Mouse (Mus musculus) small intestine, adult 2 months (tissue): ENCODE measurements at regions not wholly inside any gene's neighbourhood (a gene's known extent, or its start where the extent isn't known, plus 50 kb on each side); places are given as distances from the start of the nearest gene placed in this dataset.
A peak's percentile ranks its signal among the peaks of the same experiment; 100 is the strongest.

Source experiments
- H3K27ac ChIP-seq: fragments of 200-500 bp; 2 replicates; pipeline ENCODE4 v1.5.1; 2012; ENCODE audit warnings: low read depth, low read length, control low read depth, inconsistent platforms; ENCODE audit not compliant: insufficient read depth
- H3K27me3 ChIP-seq: fragments of 200-500 bp; 2 replicates; pipeline ENCODE4 v1.6.1; 2012; ENCODE audit warnings: mild to moderate bottlenecking, moderate library complexity, low read length, inconsistent platforms; ENCODE audit not compliant: control insufficient read depth, insufficient read depth
- H3K36me3 ChIP-seq: fragments of 200-500 bp; 2 replicates; pipeline ENCODE4 v1.6.1; 2012; ENCODE audit warnings: mild to moderate bottlenecking, low read length, control low read depth, inconsistent platforms; ENCODE audit not compliant: control insufficient read depth, insufficient read depth
- H3K4me1 ChIP-seq: fragments of 200-500 bp; 2 replicates; pipeline ENCODE4 v1.6.1; 2012; ENCODE audit warnings: low read length, inconsistent platforms, mixed read lengths; ENCODE audit not compliant: control insufficient read depth, insufficient read depth, insufficient read length
- H3K4me3 ChIP-seq: fragments of 200-500 bp; 2 replicates; pipeline ENCODE4 v1.5.1; 2012; ENCODE audit warnings: low read depth, mild to moderate bottlenecking, control low read depth, inconsistent platforms, low read length, moderate library complexity
- CTCF ChIP-seq: fragments of 200-500 bp; IDR thresholded peaks from 2 replicates; pipeline ENCODE4 v1.5.1; 2012; ENCODE audit warnings: low read depth, mild to moderate bottlenecking, control low read depth, inconsistent platforms, low read length, moderate library complexity, mixed read lengths; ENCODE audit not compliant: insufficient replicate concordance, insufficient read length; ENCODE audit errors: extremely low read depth
- POLR2A ChIP-seq: fragments of 200-500 bp; IDR thresholded peaks from 2 replicates; pipeline ENCODE4 v1.6.1; 2012; ENCODE audit warnings: low read depth, mild to moderate bottlenecking, control low read depth, inconsistent platforms, low read length, moderate library complexity
- WGBS: fragments of 180-500 bp; shearing (Covaris S2); methylation state at CpG from one replicate; pipeline ENCODE4 v1.1.7; 2018; 5-methylcytosine and 5-hydroxymethylcytosine counted together

GRCm38 (mm10) chr16:66004689-66005088 lies 189.6 kb downstream of the Vgll3 start:
- no peaks in the 10 kb centered on the region for H3K36me3 ChIP-seq
- H3K4me3 ChIP-seq, result no peak overlapping the region
- H3K27me3 ChIP-seq, result no peaks in the 10 kb centered on the region
- TF ChIP-seq CTCF, result no peak
- TF ChIP-seq POLR2A, result no peak
- WGBS, result 69% methylated on average over 9 of the region's 9 CpGs
- no peaks in the 10 kb centered on the region for H3K4me1 ChIP-seq
- H3K27ac ChIP-seq, result no peak overlapping the region

- H3K27ac ChIP-seq, result no peak overlapping the region
- H3K4me1 ChIP-seq, result no peaks in the 10 kb centered on the region
- TF ChIP-seq CTCF (no peak), POLR2A (no peak)
- H3K4me3 ChIP-seq, result no peak overlapping the region
- H3K36me3 ChIP-seq, result no peaks in the 10 kb centered on the region
- no peaks in the 10 kb centered on the region for H3K27me3 ChIP-seq
- 35% methylated on average over 7 of the region's 7 CpGs for WGBS
These were observed 191.0 kb downstream of the Vgll3 start for GRCm38 (mm10) chr16:66005954-66006580.

- H3K36me3 ChIP-seq, result no peaks in the 10 kb centered on the region
- H3K4me3 ChIP-seq, result no peak overlapping the region
- H3K27me3 ChIP-seq, result no peaks in the 10 kb centered on the region
- no peaks in the 10 kb centered on the region for H3K4me1 ChIP-seq
- WGBS, result 7% methylated on average over 2 of the region's 2 CpGs
- TF ChIP-seq CTCF (no peak), POLR2A (no peak)
- H3K27ac ChIP-seq, result no peak overlapping the region
These were observed 198.6 kb downstream of the Vgll3 start for GRCm38 (mm10) chr16:66013608-66014007.

GRCm38 (mm10) chr16:66014861-66015602 lies 200.0 kb downstream of the Vgll3 start:
- TF ChIP-seq POLR2A, result no peak
- no peak for TF ChIP-seq CTCF
- WGBS, result 43% methylated on average over 5 of the region's 5 CpGs
- Histone ChIP-seq H3K36me3 (no peaks in the 10 kb centered on the region), H3K27me3 (no peaks in the 10 kb centered on the region), H3K27ac (peak overlapping the region; percentile 42), H3K4me1 (no peaks in the 10 kb centered on the region), H3K4me3 (no peak overlapping the region)

- Histone ChIP-seq H3K27me3 (no peaks in the 10 kb centered on the region), H3K4me3 (no peak overlapping the region), H3K27ac (no peak overlapping the region), H3K4me1 (no peaks in the 10 kb centered on the region), H3K36me3 (no peaks in the 10 kb centered on the region)
- 46% methylated on average over 2 of the region's 2 CpGs for WGBS
- TF ChIP-seq CTCF (no peak), POLR2A (no peak)
These were observed 202.0 kb downstream of the Vgll3 start for GRCm38 (mm10) chr16:66017040-66017439.

GRCm38 (mm10) chr16:66023397-66023796 lies 208.3 kb downstream of the Vgll3 start:
- no peak for TF ChIP-seq POLR2A
- no peak for TF ChIP-seq CTCF
- no peak overlapping the region for H3K4me3 ChIP-seq

More at GRCm38 (mm10) chr16:66023397-66023796, 208.3 kb downstream of the Vgll3 start:
- 24% methylated on average over 2 of the region's 2 CpGs for WGBS
- Histone ChIP-seq H3K4me1 (no peaks in the 10 kb centered on the region), H3K27me3 (no peaks in the 10 kb centered on the region), H3K36me3 (no peaks in the 10 kb centered on the region), H3K27ac (peak overlapping the region; percentile 80)
